Mouse (Mus musculus) embryo, embryonic 11 days (tissue): ENCODE measurements around the gene Wfs1.
"Not testable (repeated sequence)": the region's sequence is repeated elsewhere in the genome, so short reads cannot be mapped to it uniquely, and the experiment has no call there.

ENCODE experiments used
- DNase-seq: peaks from one replicate; pipeline ENCODE4 v3.0.0-alpha.2; 2015

Gene Wfs1

DNA sequence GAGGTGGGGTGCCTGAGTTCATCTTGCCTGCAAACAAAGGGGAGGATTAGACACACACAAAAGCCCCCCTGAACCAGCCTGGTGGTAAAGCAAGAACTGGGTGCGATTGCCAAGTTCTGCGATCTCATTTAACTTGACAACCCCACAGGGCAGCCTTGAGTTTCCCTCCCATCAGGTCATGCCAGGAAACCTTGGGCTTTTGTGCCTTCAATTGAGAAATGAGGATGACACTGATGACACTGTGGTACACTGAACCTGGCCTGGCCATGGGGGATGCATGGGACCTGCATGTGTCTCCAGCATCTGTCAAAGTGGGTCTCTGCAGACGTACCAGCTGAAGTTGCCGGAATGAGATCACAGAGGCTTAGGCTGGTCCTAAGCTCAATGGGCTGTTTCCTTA is 6.7 kb downstream of the Wfs1 start:
- no peak for DNase-seq

DNA sequence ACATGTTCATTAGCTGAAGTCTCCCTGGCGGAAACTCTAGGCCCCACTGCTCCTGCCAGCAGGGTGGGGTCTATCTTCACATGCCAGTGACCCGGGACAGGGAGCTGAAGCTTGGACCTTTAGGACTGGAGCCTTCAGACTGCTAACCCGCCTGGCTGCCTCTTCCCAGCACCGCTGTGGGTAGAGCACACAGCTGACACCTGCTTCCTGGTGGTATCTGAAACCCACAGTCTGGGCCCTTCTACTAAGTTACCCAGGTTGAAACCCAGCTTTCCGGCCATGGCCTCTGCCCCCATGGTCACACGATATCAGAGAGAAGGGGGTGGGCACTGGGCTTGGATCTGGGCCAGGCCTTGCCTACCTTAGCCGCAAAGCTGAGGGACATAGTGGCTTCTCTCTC is 9.4 kb downstream of the Wfs1 start:
- no peak for DNase-seq

DNA sequence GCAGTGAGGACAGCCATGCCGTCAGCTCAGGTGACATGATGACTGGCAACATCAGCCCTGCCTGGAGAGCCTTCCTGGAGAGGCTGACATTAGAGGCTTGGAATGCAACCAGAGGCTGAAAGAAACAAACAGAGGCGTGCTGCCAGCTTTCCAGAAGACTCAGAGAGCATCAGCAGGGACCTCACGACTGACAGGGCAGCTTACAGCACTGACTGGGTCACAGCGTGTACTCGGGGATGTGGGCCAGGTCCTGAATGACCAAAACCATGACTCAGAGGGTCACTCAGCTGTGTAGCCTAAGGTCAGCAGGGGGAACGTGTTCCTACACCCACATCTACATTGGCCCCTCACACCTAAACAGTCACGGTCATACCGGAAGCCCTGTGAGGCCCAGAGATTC is 10.0 kb downstream of the Wfs1 start:
- DNase-seq = no peak

DNA sequence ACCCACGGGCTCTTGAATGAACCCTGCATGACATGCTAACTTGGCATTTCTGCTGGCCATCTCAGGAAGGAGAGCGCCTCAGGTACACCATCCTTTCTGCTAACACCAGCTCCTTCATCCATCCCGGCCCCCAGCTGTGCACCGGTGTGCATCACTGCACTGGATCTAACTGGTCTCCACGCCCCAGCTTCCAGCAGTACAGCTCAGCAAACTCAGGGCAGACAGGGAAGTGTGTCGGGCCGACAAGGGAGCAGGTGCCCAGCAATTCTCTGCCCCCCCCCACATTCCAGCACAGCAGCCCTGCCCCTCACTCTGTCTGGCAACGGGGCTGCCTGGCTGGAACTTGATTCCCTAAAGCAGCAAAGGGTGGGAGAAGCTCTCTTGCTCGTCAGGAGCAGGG is 11.2 kb downstream of the Wfs1 start:
- no peak for DNase-seq

DNA sequence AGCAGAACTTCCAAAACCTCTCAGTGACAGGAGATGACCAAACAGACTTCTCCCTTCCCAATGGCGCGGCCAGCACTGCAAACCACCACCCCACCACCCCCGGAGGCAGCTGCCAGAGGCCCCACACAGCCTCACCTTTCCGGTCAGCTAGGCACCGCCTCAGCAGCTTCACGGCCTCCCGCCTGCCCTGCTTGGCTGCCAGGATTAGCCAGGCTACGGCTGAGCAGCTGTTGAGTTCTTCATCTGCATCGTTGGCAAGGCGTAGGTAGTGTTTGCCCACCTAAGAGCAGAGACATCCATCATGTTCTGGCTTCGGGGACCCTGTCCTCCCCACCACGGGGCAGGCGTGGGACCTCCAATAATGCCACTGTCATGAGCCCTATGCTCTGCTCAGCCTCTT is 13.7 kb downstream of the Wfs1 start:
- no peak for DNase-seq

DNA sequence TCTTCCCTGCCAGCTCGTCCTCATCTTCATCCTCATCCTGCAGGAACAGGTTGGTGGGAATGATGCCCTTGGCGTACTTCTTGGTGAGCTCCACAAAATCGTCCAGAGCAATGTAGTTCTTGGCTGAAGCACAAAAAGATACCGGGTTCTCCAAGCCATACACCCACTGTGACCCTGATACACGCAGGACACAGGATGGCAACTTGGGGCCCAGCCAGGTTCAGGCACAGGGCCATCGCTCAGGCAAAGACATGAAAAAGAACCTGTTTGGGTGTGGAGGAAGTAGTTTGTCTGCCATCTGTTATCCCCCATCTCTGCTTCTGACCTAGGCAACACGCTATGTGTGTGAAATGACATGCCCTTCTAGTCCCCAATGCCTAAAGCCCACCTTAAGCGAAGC is 17.4 kb downstream of the Wfs1 start:
- no peak for DNase-seq

DNA sequence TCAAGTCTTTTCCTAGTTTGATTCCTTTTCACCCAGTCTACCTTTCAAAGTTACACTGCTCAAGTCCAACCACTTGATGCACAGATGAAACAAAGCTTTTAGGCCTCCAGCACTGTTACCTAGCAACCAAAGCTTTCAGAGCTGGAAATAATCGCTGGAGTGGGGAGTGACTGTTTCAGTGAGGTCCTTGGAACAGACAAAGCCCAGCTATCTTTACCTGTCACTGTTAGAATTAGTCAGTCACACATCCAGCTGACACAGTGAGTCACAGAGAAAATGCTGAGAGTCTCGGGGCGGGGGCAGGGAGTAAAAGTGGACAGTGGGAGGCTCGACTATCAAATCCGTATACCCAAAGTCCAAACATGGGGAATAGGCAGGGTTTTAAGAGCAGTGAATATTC is 28.5 kb downstream of the Wfs1 start:
- peak; percentile 57 for DNase-seq

DNA sequence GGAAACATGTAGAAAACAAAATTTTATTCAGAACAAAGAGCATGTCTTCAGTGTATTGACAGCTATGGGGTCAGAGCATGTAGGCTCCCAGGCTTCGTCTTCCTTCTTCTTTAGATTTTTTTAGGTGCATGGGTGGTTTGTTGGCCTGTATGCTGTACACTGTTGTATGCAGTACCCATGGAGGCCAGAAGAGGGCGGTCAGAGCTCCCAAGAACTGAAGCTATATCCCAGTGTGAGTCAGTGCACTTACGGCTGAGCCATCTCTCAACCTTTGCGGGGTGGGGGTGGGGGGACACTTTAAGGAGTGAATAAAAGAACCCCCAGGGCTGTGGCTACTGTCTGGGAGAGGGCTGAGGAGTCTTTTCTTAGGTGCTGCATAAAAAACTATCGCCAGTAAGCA is 30.2 kb downstream of the Wfs1 start:
- DNase-seq = peak; percentile 64

DNA sequence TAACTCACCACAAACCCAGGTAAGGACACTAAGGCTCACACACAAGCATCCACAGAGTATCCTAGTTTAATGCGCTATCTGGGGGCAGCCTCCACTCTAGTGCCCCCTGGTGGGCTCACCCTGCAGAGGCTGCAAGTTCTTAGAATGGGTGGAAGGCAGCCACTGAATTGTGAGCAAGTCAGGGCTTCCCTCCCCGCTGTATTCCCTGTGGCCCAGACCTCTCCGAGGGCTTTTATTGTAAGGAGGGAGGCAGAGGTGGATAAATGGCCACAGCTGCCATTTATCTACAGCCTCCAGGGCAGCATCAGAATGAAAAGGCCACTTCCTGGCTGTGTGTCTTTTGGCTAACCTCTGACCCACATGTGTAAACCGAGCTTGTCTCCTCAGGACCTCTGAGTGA is 33.6 kb downstream of the Wfs1 start:
- DNase-seq = peak; percentile 57

DNA sequence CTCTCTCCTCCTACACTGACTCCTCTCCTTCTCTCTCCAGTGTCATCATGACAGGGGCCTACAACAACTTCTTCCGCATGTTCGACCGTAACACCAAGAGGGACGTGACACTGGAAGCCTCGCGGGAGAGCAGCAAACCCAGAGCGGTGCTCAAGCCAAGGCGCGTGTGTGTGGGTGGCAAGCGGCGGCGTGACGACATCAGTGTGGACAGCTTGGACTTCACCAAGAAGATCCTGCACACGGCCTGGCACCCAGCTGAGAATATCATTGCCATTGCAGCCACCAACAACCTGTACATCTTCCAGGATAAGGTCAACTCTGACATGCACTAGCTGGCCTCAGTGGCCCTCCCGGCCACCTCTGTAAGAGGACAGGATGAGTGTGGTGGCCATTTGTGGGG is 36.7 kb downstream of the Wfs1 start:
- DNase-seq = no peak

DNA sequence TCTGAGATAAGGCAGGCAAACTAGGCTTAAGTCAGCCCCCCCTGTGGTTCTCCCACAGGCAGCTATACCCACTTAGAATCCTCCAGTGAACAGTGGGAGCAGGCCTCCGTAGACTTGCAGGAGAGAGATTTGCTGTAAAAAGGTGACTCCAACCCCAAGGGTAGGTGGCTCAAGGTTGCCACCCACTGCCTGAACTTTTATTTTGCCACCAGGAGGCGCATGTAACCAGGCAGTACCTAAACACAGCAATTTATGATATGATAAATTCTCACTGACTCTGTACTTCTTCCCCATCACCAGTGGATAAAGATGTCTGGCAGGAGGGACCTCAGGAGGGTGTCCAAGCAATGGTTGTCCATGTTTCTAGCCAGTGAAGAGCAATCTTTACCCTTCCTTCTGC is 38.1 kb downstream of the Wfs1 start:
- no peak for DNase-seq

DNA sequence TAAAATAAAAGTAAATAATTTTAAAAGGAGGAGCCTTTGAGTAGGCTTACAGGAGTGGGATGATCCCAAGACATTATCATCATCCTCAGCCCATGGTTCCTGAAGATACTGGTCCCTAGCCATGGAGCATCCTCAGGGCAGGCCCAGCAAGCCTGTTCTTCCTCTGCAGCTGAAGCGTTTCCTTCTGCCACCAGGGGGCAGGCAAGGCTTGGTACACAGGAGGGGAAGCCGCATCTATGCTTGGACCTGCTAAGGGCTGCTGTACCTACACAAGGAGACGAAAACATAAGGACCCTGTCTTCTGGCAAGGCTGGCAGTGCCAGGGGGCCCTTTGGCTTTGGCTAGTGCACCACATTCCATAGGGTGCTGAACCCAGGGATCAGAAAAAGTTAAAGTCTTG is 40.2 kb downstream of the Wfs1 start:
- DNase-seq = peak; percentile 86

DNA sequence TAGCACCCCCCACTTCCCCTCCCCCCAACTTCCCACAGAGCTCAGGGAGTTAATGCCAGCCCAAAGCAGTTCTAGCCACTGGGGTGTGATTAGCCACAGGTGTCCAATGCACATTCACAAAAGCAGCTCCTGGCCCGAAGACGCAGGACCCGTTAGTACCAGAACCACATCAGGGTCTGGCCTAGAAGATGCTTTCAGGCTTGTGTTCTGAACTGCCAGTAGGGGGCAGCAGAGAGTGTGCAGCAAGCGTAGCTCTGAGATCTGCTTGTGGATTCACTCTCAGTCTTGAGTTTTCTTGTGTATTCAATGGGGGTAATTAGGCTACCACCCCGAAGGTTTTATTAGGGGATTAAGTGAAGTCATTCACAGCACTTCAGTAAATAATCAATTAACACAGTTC is 42.6 kb downstream of the Wfs1 start:
- DNase-seq = peak; percentile 76

DNA sequence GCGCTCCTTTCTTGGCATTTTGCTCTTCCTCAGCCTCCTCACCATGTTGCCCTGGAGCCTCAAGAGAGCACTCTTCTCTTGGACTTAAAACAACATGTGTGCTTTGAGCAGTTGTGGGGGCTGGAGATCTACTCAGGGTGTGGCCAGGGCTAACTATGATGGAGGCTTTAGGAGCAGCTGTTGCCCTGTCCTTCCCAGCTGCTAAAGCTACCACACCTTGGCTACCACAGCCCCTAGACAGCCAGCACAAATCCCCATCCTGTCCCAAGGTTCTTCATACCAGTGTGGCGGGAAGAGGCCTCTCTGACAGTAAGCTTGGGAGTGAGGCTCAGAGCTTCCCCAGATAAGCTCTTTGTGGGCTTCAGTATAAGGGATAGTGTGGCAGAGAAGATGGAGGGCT is 43.3 kb downstream of the Wfs1 start:
- no peak for DNase-seq

DNA sequence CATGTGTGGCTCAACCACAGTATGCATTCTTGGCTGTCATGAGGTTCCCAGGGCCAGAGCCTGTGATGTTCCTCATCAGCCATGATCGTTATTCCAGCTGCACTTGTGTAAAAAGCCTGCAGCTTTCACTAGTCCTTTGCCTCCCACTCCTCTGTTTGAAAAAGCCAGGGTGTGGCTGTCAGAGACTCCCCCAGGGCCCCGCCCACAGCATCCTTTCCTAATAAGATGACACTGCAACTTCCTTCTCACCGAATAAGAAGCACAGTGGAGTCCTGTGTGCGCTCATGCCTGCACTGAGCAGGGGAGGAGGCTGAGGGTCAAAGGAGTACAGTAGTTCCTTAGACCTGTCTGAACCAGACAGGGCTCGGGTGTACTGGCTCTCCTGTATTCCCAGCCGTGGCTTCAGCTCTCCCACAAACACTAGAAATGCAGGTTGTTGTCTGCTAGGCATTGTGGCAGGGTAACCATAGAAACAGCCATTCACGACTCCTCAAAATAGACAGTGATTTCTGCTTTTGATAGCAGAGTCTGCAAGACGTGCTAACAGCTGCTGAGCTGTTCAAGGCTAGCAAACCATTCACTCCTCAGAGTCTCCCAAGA is 43.8 kb downstream of the Wfs1 start:
- no peak for DNase-seq

DNA sequence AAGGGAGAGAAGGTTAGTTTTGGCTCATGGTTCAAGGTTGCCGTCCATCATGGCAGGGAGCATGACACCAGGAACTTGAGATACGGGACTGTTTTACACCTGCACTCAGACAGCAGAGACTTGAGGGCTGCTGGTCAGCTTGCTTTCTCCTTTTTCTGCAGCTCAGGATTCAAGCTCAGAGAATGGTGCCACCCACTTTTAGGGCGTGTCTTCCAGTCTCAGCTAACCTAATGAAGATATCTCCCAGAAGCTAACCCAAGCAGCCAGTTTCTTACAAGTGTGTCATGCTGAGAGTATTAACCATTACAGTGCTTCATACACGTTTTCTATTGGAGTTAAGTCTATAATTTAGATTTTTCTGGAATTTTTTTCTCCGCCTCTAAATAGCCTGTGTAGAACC is 44.5 kb downstream of the Wfs1 start:
- no peak for DNase-seq

DNA sequence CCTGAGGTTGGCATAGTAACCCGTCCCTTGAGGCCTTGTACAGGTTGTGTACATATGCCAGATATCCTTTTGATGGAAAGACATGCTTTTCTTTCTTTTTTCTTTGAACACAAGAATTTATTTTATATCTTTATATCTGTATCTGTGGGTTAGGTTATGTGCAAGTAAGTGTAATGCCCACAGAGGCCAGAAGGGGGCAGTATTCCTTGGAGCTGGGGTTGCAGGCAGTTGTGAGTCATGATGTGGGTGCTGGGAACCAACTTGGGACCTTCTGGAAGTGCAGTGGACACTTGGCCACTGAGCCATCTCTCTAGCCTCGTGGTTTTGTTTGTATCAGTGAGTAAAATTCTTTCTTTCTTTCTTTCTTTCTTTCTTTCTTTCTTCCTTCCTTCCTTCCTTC is 46.6 kb downstream of the Wfs1 start:
- DNase-seq = no peak

DNA sequence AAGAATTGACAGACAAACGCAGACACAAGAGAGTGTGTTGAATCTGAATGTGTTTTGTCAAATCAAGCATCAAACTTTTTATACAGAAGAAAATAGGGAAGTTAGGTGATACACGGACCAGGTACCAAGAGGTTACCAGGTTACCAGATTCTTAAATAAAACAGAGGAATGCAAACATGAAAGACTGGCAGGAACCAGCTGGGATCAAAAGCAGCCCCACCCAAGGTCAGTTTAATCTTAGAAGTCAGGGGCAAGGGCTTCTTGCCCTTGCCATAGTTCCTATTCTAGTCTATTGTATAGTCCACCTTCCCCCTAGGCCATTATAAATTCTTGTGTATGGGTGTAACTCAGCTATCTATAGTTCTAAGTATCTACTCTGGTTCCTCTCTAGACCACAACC is 50.0 kb downstream of the Wfs1 start:
- not testable (repeated sequence) for DNase-seq

DNA sequence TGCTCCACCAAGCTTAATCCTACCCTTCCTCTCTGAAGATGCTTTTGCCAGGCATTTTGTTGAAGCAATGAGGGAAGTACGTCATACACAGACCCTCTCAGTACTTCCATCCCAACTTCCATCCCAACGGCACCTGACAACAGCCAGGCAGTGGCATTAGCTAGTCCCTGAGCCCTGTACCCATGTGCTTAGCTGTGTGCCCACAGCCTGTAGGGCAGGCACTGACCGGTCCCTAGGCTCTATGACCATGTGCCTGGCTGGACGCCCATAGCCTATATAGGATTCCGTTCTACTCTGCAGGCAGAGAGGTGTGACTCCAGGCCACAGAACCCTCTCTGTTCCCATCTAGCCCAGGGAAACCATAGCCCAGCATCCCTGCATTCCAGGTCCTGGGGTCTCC is 51.0 kb downstream of the Wfs1 start:
- DNase-seq = no peak

DNA sequence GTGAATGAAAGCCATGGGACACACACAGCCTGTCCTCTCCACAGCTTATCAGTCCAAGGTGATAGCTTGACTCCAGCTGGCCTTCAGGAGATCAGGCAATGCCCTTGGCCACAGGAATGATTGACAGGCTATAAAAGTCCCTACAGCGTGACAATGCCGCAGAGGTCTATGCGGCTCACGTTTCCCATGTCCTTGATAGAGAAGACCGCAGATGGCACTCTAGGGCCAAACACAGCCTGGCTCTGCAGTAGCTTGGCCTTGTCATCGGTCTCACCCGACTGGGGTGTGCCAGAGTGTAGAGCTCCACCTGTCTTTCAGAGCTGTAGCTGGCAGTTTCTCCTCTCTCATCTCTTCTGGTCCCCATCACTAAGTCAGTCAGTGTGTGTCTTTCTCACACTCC is 52.5 kb downstream of the Wfs1 start:
- DNase-seq = no peak

DNA sequence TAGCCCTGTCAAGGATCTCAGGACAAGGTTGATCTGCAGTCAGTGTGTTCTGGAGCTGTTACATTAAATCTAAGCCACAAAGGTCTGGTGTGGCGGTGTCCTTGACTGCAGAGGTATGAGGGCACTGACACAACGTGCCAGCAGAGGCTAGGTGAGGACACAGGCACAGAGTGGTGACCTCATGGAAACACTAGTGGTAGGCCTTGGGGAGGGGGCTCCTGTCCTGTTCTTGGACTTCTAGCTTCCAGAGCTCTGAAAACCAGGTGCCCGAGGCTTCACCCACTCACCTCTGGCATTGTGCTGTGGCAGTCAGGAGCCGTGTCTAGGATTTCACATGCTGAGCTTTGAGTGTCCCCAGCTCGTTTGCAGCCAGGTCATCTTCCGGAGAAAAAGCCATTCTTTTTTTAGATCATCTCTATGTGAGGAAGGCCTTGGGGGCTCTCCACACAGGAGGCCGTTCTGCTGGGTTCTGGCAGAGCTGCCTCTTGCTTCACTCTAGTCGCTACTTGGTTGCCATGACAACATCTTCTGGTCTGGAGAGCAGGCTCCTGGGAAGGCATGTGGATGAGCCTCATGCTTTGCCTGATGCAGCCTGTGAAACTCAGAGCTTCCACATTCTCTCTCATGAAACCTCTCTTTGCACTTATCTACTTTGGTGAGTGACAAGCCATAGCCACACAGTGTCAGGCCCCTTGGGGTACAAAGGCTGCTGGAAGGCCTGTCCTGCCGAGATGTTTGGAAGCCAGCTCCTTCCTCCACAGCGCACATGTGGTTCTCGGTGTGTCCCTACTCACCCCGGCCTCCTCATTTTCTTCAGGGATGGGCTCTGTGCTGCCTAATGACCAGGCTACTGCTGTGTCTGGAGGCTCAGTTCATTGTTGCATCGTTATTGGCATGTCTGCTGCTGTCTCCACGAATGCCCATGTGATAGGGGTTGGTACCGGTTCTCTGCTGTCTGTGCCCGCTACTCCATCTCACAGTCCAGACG is 53.2 kb downstream of the Wfs1 start:
- peak; percentile 66 for DNase-seq

DNA sequence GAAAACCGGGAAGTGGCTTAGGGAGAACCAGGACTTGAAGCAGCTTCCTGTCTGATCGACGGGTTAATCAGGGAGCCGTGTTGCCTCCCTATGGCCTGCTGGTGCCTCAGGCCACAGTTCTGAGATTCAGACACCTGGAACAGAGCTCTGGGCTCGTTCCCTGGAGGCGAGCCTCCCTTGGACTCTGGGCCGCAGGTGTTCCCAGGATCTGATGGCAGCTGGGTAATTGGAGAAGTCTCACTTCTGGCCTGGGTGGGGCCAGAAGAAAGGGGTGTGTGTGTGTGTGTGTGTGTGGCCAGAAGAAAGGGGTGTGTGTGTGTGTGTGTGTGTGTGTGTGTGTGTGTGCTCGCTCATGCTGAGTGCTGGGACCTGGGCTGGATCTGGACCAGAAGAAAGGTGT is 55.6 kb downstream of the Wfs1 start:
- peak; percentile 16 for DNase-seq

DNA sequence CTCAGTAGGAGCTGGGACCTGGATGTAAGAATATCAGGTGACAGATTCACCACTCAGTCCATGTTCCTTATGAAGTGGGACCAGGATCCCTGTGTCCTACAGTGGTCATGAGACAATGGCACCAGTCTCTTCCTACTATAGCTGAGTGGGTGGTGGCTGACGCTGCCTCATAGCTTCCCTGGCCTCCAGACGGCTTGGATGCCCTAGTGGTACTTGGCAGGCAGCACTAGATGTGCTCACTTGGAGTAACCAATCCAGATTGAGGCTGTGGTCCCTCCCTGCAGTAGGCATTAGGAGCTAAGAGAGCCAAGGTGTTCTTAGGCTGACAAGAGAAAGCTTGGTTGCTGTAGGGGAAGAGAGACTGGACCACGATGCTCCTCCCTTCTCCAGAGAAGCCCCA is 59.6 kb downstream of the Wfs1 start:
- no peak for DNase-seq

DNA sequence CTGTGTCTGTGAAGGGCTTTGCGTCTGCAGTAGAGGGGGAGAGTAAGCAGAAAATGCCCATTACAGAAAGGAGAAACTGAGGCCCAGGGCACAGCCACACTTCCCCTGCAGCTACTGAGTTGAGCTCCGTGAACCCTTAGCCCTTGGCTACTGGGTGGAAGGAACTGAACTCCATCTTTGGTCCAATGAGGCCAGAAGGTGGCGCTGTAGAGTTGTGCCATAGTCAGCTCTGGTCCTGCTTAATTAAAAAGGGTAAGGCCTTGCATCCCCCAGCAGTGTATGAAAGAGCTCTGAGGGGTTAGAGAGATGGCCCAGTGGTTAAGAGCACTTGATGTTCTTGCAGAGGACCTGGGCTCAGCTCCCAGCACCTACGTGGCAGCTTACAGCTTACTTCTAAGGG is 60.3 kb downstream of the Wfs1 start:
- peak; percentile 34 for DNase-seq
